Mouse (Mus musculus) G1E (cell line): Measurements from ENCODE around the gene Prep. TPM values are rescaled to one million over a fixed set of nuclear protein-coding genes. Genes with fewer than 3 reads are reported as not detected.

Source experiments
- ATAC-seq: 2 replicates; pipeline ENCODE4 v1.8.0; 2016; ENCODE audit warnings: mild to moderate bottlenecking; ENCODE audit not compliant: insufficient number of reproducible peaks, poor library complexity, low FRiP score, severe bottlenecking; ENCODE audit errors: extremely low read depth
- DNase-seq: peaks from one replicate; pipeline ENCODE4 v3.0.0; 2012; ENCODE audit warnings: low spot score
- H3K27me3 ChIP-seq: 2 replicates; pipeline ENCODE4 v1.6.1; 2012; ENCODE audit warnings: mild to moderate bottlenecking, low read length, inconsistent platforms; ENCODE audit not compliant: insufficient read depth
- H3K36me3 ChIP-seq: replicated peaks from 2 replicates; pipeline ENCODE3; 2012; ENCODE audit warnings: mild to moderate bottlenecking, inconsistent platforms
- H3K4me1 ChIP-seq: 2 replicates; pipeline ENCODE4 v1.6.1; 2012; ENCODE audit warnings: low read depth, low read length, inconsistent platforms, mixed read lengths; ENCODE audit not compliant: insufficient read depth
- H3K4me3 ChIP-seq: 2 replicates; pipeline ENCODE4 v1.5.1; 2012; ENCODE audit warnings: low read depth, mild to moderate bottlenecking, inconsistent platforms, low read length, moderate library complexity, mixed read lengths
- H3K9me3 ChIP-seq: replicated peaks from 2 replicates; pipeline ENCODE4 v1.6.1; 2012; ENCODE audit warnings: inconsistent platforms
- CTCF ChIP-seq: IDR thresholded peaks from 2 replicates; pipeline ENCODE4 v1.5.1; 2012; ENCODE audit warnings: low read depth, low read length, inconsistent platforms, mixed read lengths
- GATA1 ChIP-seq: IDR thresholded peaks from 2 replicates; pipeline ENCODE4 v1.6.1; 2012; ENCODE audit warnings: borderline replicate concordance, low read length, inconsistent platforms, mixed read lengths
- GATA2 ChIP-seq: IDR thresholded peaks from 2 replicates; pipeline ENCODE4 v1.6.1; 2012; ENCODE audit warnings: low read depth, low read length, inconsistent platforms, borderline replicate concordance
- POLR2AphosphoS5 ChIP-seq: IDR thresholded peaks from 2 replicates; pipeline ENCODE4 v1.6.1; 2012; ENCODE audit warnings: low read depth, low read length, inconsistent platforms; ENCODE audit not compliant: insufficient replicate concordance
- TAL1 ChIP-seq: conservative IDR thresholded peaks from 2 replicates; pipeline ENCODE4 v1.6.1; 2012; ENCODE audit warnings: low read depth, low read length, inconsistent platforms, mixed read lengths
- polyA plus RNA-seq: library from polyadenylated mRNA; stranded (reverse); fragments of >175 nt; gene quantifications from 2 replicates; pipeline ENCODE4 v1.2.3, GENCODE M21; 2012
- total RNA-seq, 2 experiments: library from RNA; stranded (forward) in 1 of 2; stranded (reverse) in 1 of 2; fragments of 200-1000 nt in 1 of 2; fragments of >200 nt in 1 of 2; fragmentation: Nextera tagmentation in 1 of 2; gene quantifications; 2 replicates each; pipeline ENCODE4 v1.2.3; 2014 to 2017

Prep gene
- total RNA-seq (2014; fragmentation: Nextera tagmentation) (17.4 and 18.3 TPM in 2 replicates), total RNA-seq (2017) (14.4 and 14.9 TPM in 2 replicates), polyA plus RNA-seq (25.8 and 30.7 TPM in 2 replicates)

DNA sequence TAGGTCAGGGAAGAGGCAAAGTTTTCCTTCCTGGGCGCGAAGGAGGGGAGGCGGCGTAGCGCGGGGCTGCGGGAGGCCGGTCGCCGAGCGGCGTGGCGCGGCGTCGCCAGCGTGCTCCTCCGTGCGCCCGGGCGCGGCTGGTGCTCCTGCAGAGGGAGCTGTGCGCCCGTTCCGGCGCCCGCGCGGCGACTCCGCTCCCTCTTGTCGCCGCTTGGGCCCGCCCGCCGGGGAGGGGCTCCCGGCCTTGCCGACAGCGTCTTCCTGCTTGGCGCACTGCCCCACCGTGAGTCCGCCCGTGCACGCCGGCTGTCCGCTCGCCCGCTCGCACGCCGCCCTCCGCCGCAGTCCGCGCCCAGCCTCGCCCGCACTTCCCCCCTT is at the start of gene Prep:
Gene Prep, plus strand, starts transcription at position 273 of the 378 bp plus-strand sequence.
- Histone ChIP-seq H3K36me3 (peaks cover 4% of the 10 kb centered on the region), H3K4me3 (peak within 1 kb of the TSS; percentile 81), H3K27me3 (no peaks in the 10 kb centered on the region), H3K9me3 (no peaks in the 10 kb centered on the region), H3K4me1 (peaks cover 43% of the 10 kb centered on the region)
- TF ChIP-seq TAL1 (no peak), GATA1 (no peak), CTCF (no peak), POLR2AphosphoS5 (no peak), GATA2 (no peak)
- ATAC-seq: no peak
- DNase-seq: peak; percentile 55

DNA sequence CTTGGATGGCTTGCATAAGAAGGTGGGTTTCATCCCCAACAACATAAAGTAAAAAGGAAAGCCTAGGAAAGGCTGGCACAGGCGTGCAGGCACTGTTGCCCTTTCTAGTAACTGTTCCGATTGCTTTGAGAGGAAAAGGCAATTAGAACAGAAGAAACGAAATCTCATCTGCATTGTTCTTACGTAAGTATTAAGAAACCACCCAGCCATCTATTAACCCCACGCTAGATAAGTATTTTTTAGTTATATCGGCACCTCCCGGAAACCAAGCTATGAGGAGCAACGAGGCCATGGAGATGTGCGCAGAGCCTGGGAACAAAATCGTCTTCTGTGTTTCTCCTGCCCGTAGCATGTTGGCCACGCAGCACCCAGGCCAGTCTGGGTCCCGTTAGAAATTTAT is 49.7 kb upstream of the Prep start:
- TF ChIP-seq POLR2AphosphoS5 (no peak), GATA2 (no peak), GATA1 (no peak), TAL1 (no peak), CTCF (no peak)
- no peaks in the 10 kb centered on the region for H3K9me3 ChIP-seq

DNA sequence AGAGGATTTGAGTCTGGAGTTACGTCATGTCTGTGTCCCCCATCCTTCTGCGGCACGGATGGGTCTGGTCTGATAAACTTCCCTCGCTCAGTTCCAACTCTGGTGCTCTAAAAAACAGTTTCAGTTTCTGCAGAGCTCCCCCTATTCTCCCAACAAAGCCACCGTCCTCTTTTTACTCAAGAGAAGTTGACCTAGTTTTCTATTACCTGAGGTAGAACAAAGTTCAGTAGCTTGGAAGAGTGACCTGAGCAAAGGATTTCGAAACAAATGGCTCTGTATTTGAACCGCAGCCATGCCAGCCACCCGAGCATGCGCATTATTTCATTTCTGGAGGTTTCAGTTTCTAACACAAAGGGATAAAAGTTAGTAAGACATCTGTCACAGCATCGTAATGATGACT is 49.2 kb upstream of the Prep start:
- Histone ChIP-seq H3K4me3 (no peak overlapping the region), H3K4me1 (peaks cover 2% of the 10 kb centered on the region; the same call in 1 of the 2 replicates), H3K36me3 (no peaks in the 10 kb centered on the region), H3K9me3 (no peaks in the 10 kb centered on the region), H3K27me3 (no peaks in the 10 kb centered on the region)
- ATAC-seq (no peak), DNase-seq (no peak)
- TF ChIP-seq POLR2AphosphoS5: no peak
- no peak for TF ChIP-seq GATA2
- TF ChIP-seq GATA1: no peak
- no peak for TF ChIP-seq TAL1
- no peak for TF ChIP-seq CTCF

More for the DNA sequence above, 49.7 kb upstream of the Prep start:
- no peak for ATAC-seq
- H3K27me3 ChIP-seq: no peaks in the 10 kb centered on the region
- no peak for DNase-seq
- H3K36me3 ChIP-seq: no peaks in the 10 kb centered on the region
- peaks cover 2% of the 10 kb centered on the region; the same call in 1 of the 2 replicates for H3K4me1 ChIP-seq
- no peak overlapping the region for H3K4me3 ChIP-seq

DNA sequence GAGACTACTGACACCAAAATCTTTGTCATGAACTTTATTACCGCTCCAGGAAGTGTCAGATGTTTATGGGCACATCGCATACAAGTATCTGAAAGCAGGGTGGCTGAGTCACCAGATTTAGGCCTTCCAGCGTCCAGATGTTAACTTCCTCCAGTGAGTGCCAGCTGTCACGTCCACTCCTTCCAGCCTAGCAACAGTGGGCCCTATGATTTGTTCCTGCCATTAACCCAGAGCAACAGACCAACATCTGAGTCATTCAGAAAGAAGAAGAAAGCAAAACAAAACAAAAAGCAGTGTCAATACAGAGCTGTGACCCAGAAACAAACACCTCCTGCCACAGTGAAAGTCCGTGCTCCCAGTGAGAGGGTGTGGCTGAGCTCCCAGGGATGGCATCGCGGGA is 47.6 kb upstream of the Prep start:
- DNase-seq (no peak), ATAC-seq (no peak)
- no peak for TF ChIP-seq POLR2AphosphoS5
- TF ChIP-seq GATA1: no peak
- TF ChIP-seq CTCF: no peak
- no peak for TF ChIP-seq TAL1
- no peak for TF ChIP-seq GATA2
- no peaks in the 10 kb centered on the region for H3K9me3 ChIP-seq
- H3K36me3 ChIP-seq: no peaks in the 10 kb centered on the region
- H3K4me1 ChIP-seq: peaks cover 2% of the 10 kb centered on the region; the same call in 1 of the 2 replicates
- H3K4me3 ChIP-seq: no peak overlapping the region
- H3K27me3 ChIP-seq: no peaks in the 10 kb centered on the region

- TF ChIP-seq TAL1 (no peak), CTCF (no peak), GATA2 (no peak), POLR2AphosphoS5 (no peak), GATA1 (no peak)
- Histone ChIP-seq H3K4me1 (peaks cover 2% of the 10 kb centered on the region; the same call in 1 of the 2 replicates), H3K4me3 (no peak overlapping the region), H3K9me3 (no peaks in the 10 kb centered on the region), H3K27me3 (no peaks in the 10 kb centered on the region), H3K36me3 (no peaks in the 10 kb centered on the region)
- DNase-seq (no peak), ATAC-seq (no peak)
Measured at GRCm38 (mm10) chr10:45019849-45020248, 47.2 kb upstream of the Prep start.

DNA sequence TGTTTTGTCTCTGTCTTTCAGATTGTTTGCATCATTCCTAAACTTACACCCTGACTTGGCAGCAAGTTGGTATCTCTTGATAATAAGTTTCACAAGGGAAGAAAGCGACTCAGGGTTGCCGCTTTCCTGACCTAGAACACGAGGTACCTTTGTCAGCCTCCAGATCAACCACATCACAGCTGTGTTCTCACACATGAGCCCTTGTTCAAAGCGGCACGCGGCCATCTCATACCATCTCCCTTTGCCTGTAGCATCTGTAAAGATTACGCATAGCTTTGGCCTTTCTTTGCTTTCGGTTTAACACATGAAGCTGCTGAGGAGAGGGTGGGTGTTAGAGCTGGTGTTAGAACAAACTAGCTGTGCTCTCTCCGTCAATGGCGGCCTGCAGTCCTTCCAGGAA is 46.7 kb upstream of the Prep start:
- Histone ChIP-seq H3K9me3 (no peaks in the 10 kb centered on the region), H3K4me1 (peaks cover 2% of the 10 kb centered on the region; the same call in 1 of the 2 replicates), H3K36me3 (no peaks in the 10 kb centered on the region), H3K27me3 (no peaks in the 10 kb centered on the region), H3K4me3 (no peak overlapping the region)
- DNase-seq: no peak
- no peak for ATAC-seq
- TF ChIP-seq CTCF: no peak
- TF ChIP-seq GATA2: no peak
- no peak for TF ChIP-seq TAL1
- TF ChIP-seq GATA1: no peak
- TF ChIP-seq POLR2AphosphoS5: no peak

DNA sequence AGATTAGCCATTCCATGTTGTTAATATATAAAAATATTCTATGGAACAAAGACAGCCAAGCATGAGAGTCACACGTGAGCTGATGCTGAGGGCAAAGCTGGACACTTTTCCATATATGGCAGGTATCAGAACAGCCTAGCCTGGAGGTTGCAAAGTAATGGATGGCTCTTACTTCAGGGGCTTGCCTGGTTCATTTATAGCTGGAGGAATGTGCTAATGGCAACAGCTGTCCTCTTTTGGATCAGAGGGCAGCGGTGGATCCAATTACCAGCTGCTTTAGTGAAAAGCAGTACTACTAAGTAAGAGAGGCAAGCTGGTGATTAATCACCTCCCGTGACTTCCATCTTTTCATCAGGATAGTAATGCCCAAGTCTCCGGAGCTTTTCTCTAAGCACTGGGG is 41.8 kb upstream of the Prep start:
- no peaks in the 10 kb centered on the region for H3K27me3 ChIP-seq
- H3K36me3 ChIP-seq: no peaks in the 10 kb centered on the region
- TF ChIP-seq GATA1 (no peak), CTCF (no peak), GATA2 (no peak), POLR2AphosphoS5 (no peak), TAL1 (no peak)
- H3K4me3 ChIP-seq: no peak overlapping the region
- H3K4me1 ChIP-seq: no peaks in the 10 kb centered on the region
- no peak for ATAC-seq
- DNase-seq: no peak
- H3K9me3 ChIP-seq: no peaks in the 10 kb centered on the region
